In the genomic region with DNA sequence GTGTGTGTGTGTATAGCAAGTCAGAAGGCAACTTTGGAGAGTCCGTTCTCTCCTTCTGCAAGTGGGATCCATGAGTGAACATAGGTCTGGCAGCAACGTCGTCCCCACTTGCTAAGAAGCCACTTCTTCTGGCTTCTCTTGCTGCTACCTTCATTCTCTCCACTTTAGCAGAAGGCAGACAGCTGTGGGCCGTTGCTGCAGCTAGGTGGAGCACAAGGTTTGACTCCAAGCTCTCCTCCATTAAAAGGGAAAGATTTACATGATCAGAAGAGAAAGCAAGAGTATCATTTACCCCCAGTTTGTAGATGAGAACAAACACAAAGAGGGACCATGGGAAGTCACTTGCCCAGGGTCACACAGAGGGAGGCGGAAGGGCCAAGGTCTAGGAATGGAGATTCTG, we compare ENCODE assay signal across 23 mouse cellular contexts. TPM values are rescaled to one million over a fixed set of nuclear protein-coding genes. Genes with fewer than 3 reads are reported as not detected.
DNase-seq lines count a peak whose midpoint lies in the region; ATAC-seq and TF ChIP-seq lines count a peak whose summit lies in the region.
"Had no signal": no experiment of that assay in that cellular context is flagged by ENCODE, and none has a peak within 500 bp of the region (broad histone marks: within the 10 kb centered on the region; RNA-seq: fewer than 3 reads in every experiment).

No protein-coding gene starts in this region.

- H3K36me3 ChIP-seq in intestine, postnatal 0 days (ENCODE audit: control insufficient read depth, insufficient read depth) = no peaks in the 10 kb centered on the region
- H3K36me3 ChIP-seq in intestine, embryonic 16.5 days (ENCODE audit: control insufficient read depth, insufficient read depth, low read length) = no peaks in the 10 kb centered on the region
- no peaks in the 10 kb centered on the region for H3K36me3 ChIP-seq in liver, postnatal 0 days (replicated peaks; ENCODE audit: insufficient read depth, low read length)
- no peaks in the 10 kb centered on the region for H3K36me3 ChIP-seq in liver, embryonic 12.5 days
- no peaks in the 10 kb centered on the region for H3K36me3 ChIP-seq in stomach, postnatal 0 days (ENCODE audit: control insufficient read depth, insufficient read depth, low read length)
- H3K36me3 ChIP-seq: embryonic facial prominence, embryonic 10.5 days; forebrain, embryonic 10.5 days; forebrain, embryonic 15.5 days; G1E; heart, embryonic 15.5 days had no signal

- no peak for TF ChIP-seq POLR2A in cortical plate, adult 2 months (IDR thresholded peaks at IDR 0.05; ENCODE audit: extremely low read depth, insufficient read depth, low read length)

- no peak overlapping the region for H3K4me3 ChIP-seq in intestine, postnatal 0 days (ENCODE audit: low read depth, low read length)
- no peak overlapping the region for H3K4me3 ChIP-seq in intestine, embryonic 16.5 days (ENCODE audit: low read length)
- H3K4me3 ChIP-seq in liver, postnatal 0 days (ENCODE audit: low read depth, low read length) = no peak overlapping the region
- no peak overlapping the region for H3K4me3 ChIP-seq in liver, embryonic 12.5 days
- no peak overlapping the region for H3K4me3 ChIP-seq in cortical plate, adult 2 months (ENCODE audit: insufficient read depth, low read length)
- H3K4me3 ChIP-seq in stomach, postnatal 0 days (ENCODE audit: low read depth, low read length) = no peak overlapping the region
- H3K4me3 ChIP-seq: embryonic facial prominence, embryonic 10.5 days; erythroblast, embryonic 14.5 days; forebrain, embryonic 10.5 days; forebrain, embryonic 15.5 days; heart, adult 2 months; heart, embryonic 15.5 days had no signal

- no peaks in the 10 kb centered on the region for H3K9me3 ChIP-seq in intestine, postnatal 0 days (ENCODE audit: control insufficient read depth)
- no peaks in the 10 kb centered on the region for H3K9me3 ChIP-seq in intestine, embryonic 16.5 days (ENCODE audit: control insufficient read depth, low read length)
- no peaks in the 10 kb centered on the region for H3K9me3 ChIP-seq in liver, postnatal 0 days (ENCODE audit: low read length)
- no peaks in the 10 kb centered on the region for H3K9me3 ChIP-seq in liver, embryonic 12.5 days (replicated peaks)
- no peaks in the 10 kb centered on the region for H3K9me3 ChIP-seq in stomach, postnatal 0 days (ENCODE audit: control insufficient read depth, low read length)
- H3K9me3 ChIP-seq: embryonic facial prominence, embryonic 10.5 days; forebrain, embryonic 10.5 days; forebrain, embryonic 15.5 days; heart, embryonic 15.5 days had no signal

- no peak for ATAC-seq in intestine, postnatal 0 days
- ATAC-seq in intestine, embryonic 16.5 days = no peak
- ATAC-seq in liver, postnatal 0 days = no peak
- no peak for ATAC-seq in liver, embryonic 12.5 days
- no peak for ATAC-seq in stomach, postnatal 0 days (ENCODE audit: low FRiP score, low TSS enrichment)
- ATAC-seq: forebrain, embryonic 15.5 days had no signal

- H3K4me1 ChIP-seq in intestine, postnatal 0 days (replicated peaks; ENCODE audit: control insufficient read depth, insufficient read depth, low read length) = no peaks in the 10 kb centered on the region
- H3K4me1 ChIP-seq in intestine, embryonic 16.5 days (ENCODE audit: control insufficient read depth, insufficient read depth, low read length) = no peaks in the 10 kb centered on the region
- H3K4me1 ChIP-seq in liver, postnatal 0 days (ENCODE audit: insufficient read depth) = no peaks in the 10 kb centered on the region
- peaks cover 1% of the 10 kb centered on the region; the same call in 1 of the 2 replicates for H3K4me1 ChIP-seq in liver, embryonic 12.5 days
- H3K4me1 ChIP-seq in cortical plate, adult 2 months (ENCODE audit: control insufficient read depth, insufficient read depth, low read length) = no peaks in the 10 kb centered on the region
- H3K4me1 ChIP-seq in stomach, postnatal 0 days (replicated peaks; ENCODE audit: control insufficient read depth, insufficient read depth) = no peaks in the 10 kb centered on the region

- 0 out of 2 replicates have a peak, but pooled peaks cover 4% of the 10 kb centered on the region for H3K27me3 ChIP-seq in intestine, postnatal 0 days (replicated peaks; ENCODE audit: control insufficient read depth, insufficient read depth, low read length)
- H3K27me3 ChIP-seq in intestine, embryonic 16.5 days (replicated peaks; ENCODE audit: control insufficient read depth, insufficient read depth, low read length) = no peaks in the 10 kb centered on the region
- no peaks in the 10 kb centered on the region for H3K27me3 ChIP-seq in liver, postnatal 0 days (ENCODE audit: insufficient read depth, low read length)
- no peaks in the 10 kb centered on the region for H3K27me3 ChIP-seq in liver, embryonic 12.5 days (replicated peaks)
- no peaks in the 10 kb centered on the region for H3K27me3 ChIP-seq in stomach, postnatal 0 days (ENCODE audit: control insufficient read depth, insufficient read depth, low read length)
- H3K27me3 ChIP-seq: forebrain, embryonic 15.5 days had no signal

- TF ChIP-seq CTCF in intestine, postnatal 0 days (IDR thresholded peaks at IDR 0.05; ENCODE audit: low read depth) = peak; percentile 32; the same call in 1 of the 2 replicates
- peak; percentile 42 for TF ChIP-seq CTCF in liver, postnatal 0 days (IDR thresholded peaks at IDR 0.05; ENCODE audit: low read depth)
- 0 out of 2 replicates have a peak, but pooled peaks have one; percentile 9 for TF ChIP-seq CTCF in cortical plate, adult 2 months (IDR thresholded peaks at IDR 0.05; ENCODE audit: extremely low read depth, insufficient read depth, low read length)
- peak; percentile 33 for TF ChIP-seq CTCF in stomach, postnatal 0 days (IDR thresholded peaks at IDR 0.05; ENCODE audit: low read depth)

- WGBS in intestine, postnatal 0 days = 68% methylated on average over 5 of the region's 5 CpGs
- WGBS in intestine, embryonic 16.5 days = 68% methylated on average over 5 of the region's 5 CpGs
- WGBS in liver, postnatal 0 days (ENCODE audit: insufficient replicate concordance) = 62% methylated on average over 5 of the region's 5 CpGs
- WGBS in liver, embryonic 12.5 days (ENCODE audit: insufficient replicate concordance) = 49% methylated on average over 5 of the region's 5 CpGs
- 67% methylated on average over 5 of the region's 5 CpGs for WGBS in stomach, postnatal 0 days

- no peak for DNase-seq in liver, postnatal 0 days
- DNase-seq in stomach, postnatal 0 days (ENCODE audit: low spot score) = no peak
- DNase-seq in right cerebral cortex, adult 2 months (ENCODE audit: low spot score in 2 of 2) = no peak
- DNase-seq: adrenal gland, adult 8-10 months; adrenal gland, postnatal 36 days; cerebellum, adult 8-10 months; cerebellum, postnatal 25 days; gastrocnemius, postnatal 14 days; heart, adult 2 months; heart, postnatal 14 days had no signal

- H3K27ac ChIP-seq in intestine, postnatal 0 days (ENCODE audit: low read depth, low read length) = no peak overlapping the region
- H3K27ac ChIP-seq in intestine, embryonic 16.5 days (ENCODE audit: low read length) = no peak overlapping the region
- no peak overlapping the region for H3K27ac ChIP-seq in liver, postnatal 0 days (ENCODE audit: low read depth)
- no peak overlapping the region for H3K27ac ChIP-seq in liver, embryonic 12.5 days
- no peak overlapping the region for H3K27ac ChIP-seq in cortical plate, adult 2 months (ENCODE audit: insufficient read depth, low read length)
- no peak overlapping the region for H3K27ac ChIP-seq in stomach, postnatal 0 days (replicated peaks)
- H3K27ac ChIP-seq: embryonic facial prominence, embryonic 10.5 days; forebrain, embryonic 10.5 days; forebrain, embryonic 15.5 days; heart, adult 2 months; heart, embryonic 15.5 days; hindbrain, embryonic 14.5 days had no signal

- no peak overlapping the region for H3K9ac ChIP-seq in intestine, postnatal 0 days (ENCODE audit: low read depth, low read length)
- H3K9ac ChIP-seq in intestine, embryonic 16.5 days (ENCODE audit: low read depth, low read length) = no peak overlapping the region
- no peak overlapping the region for H3K9ac ChIP-seq in liver, postnatal 0 days (replicated peaks)
- no peak overlapping the region for H3K9ac ChIP-seq in liver, embryonic 12.5 days
- no peak overlapping the region for H3K9ac ChIP-seq in stomach, postnatal 0 days (ENCODE audit: low read length)
- H3K9ac ChIP-seq: forebrain, embryonic 15.5 days; heart, embryonic 15.5 days; hindbrain, embryonic 14.5 days had no signal

- no peak for TF ChIP-seq EP300 in liver, postnatal 0 days (IDR thresholded peaks at IDR 0.05; ENCODE audit: low read depth)
- no peak for TF ChIP-seq EP300 in stomach, postnatal 0 days (optimal IDR thresholded peaks at IDR 0.05)

- no peak overlapping the region for H3K4me2 ChIP-seq in intestine, postnatal 0 days (replicated peaks; ENCODE audit: low read depth)
- H3K4me2 ChIP-seq in intestine, embryonic 16.5 days (ENCODE audit: low read depth, low read length) = no peak overlapping the region
- H3K4me2 ChIP-seq in liver, postnatal 0 days (ENCODE audit: low read depth, low read length) = no peak overlapping the region
- no peak overlapping the region for H3K4me2 ChIP-seq in liver, embryonic 12.5 days
- H3K4me2 ChIP-seq in stomach, postnatal 0 days (replicated peaks; ENCODE audit: low read depth) = no peak overlapping the region
- H3K4me2 ChIP-seq: forebrain, embryonic 15.5 days; heart, embryonic 11.5 days; heart, embryonic 15.5 days; hindbrain, embryonic 14.5 days had no signal

RNA-seq across cellular contexts. Expression of a gene that starts 44.0 kb away (rescaled TPM):
- polyA plus RNA-seq in intestine, postnatal 0 days (2015; fragmentation: Nextera tagmentation; extraction: Ambion mirVana) = 0.18 TPM in 2 replicates
- polyA plus RNA-seq in intestine, embryonic 16.5 days (2015; fragmentation: Nextera tagmentation; extraction: Ambion mirVana) = 0.39 and 0.43 TPM in 2 replicates
- not detected in 2 replicates for polyA plus RNA-seq in liver, postnatal 0 days (2015; fragmentation: Nextera tagmentation; extraction: Ambion mirVana)
- polyA plus RNA-seq in liver, embryonic 12.5 days (2016; fragmentation: Nextera tagmentation; extraction: Ambion mirVana) = 0.06 TPM in 1 of 2 replicates, not detected in the other
- polyA plus RNA-seq in cortical plate, adult 2 months (2012; rRNA removed) = 91.8 and 97.1 TPM in 2 replicates
- polyA plus RNA-seq in stomach, postnatal 0 days (2015; fragmentation: Nextera tagmentation; extraction: Ambion mirVana) = 0.21 TPM in 2 replicates
- polyA plus RNA-seq: erythroblast, embryonic 14.5 days; G1E; gonadal fat pad, adult 2 months had no signal

Comparison
In these comparisons a context has a peak if more than half of its experiments do, and no peak if none do; other contexts are left out.
1. RNA of a gene that starts 44.0 kb away (polyA plus RNA-seq): 91.8 to 97.1 TPM in cortical plate, adult 2 months; 0.39 to 0.43 TPM in intestine, embryonic 16.5 days, 0.21 TPM in stomach, postnatal 0 days, 0.18 TPM in intestine, postnatal 0 days, 0.06 TPM in liver, embryonic 12.5 days and not detected in liver, postnatal 0 days; every median in the first group is over 10 times any median in the second.
2. Peak in every context shown above with its lines, with median percentiles within 50 percentile points of each other: CTCF ChIP-seq.